Mouse (Mus musculus): Measurements from ENCODE around the gene Cidec. TPM values are rescaled to one million over a fixed set of nuclear protein-coding genes. Genes with fewer than 3 reads are reported as not detected.

Gene Cidec
- total and polyA plus RNA-seq, 2 experiments = 0.92 to 1.5 TPM

DNA sequence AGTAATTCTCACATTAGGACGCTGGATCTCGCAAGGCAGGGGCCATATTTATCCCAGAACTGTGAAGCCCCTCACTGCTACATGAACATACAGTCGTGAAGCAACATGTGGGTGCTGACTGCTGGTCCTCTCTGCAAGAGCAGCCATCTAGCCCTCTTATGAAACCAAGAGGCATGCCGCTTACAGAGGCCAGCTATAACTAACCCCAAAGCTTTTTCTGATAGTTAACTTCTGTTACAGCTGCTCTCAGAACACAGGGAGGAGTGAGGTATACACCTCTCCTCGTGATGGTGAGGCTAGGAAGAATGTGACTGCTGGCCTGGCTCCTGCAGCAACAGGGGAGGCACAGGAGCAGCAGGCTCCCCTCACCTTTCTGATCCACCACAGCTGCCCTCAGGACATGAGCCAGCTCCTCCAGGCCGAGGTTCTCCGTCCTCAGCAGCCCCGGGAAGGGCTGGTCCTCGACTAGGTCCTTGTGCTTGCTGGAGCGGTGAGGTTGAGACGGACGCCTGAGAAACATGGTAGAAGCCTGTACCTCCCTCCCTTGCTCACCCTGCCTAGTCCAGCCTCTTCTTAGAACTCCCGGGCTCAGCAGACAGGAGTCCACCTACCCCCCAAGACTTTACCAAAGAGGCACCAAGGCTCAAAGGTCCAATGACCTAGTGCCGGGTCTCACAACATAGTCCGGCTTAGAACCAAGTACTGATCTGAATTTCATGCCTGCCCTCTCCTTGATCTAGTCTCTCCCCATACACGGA is 16.9 kb downstream of the Cidec start:
- Histone ChIP-seq H3K27me3 (ENCODE audit: control insufficient read depth, insufficient read depth, low read length) (no peaks in the 10 kb centered on the region), H3K79me2 (ENCODE audit: control insufficient read depth, insufficient read depth, low read length) (no peaks in the 10 kb centered on the region), H3K27ac (replicated peaks; ENCODE audit: insufficient read depth, low read depth, low read length) (peak overlapping the region; percentile 80), H3K4me1 (ENCODE audit: control insufficient read depth, insufficient read depth, low read length) (peaks cover 9% of the 10 kb centered on the region), H3K9ac (ENCODE audit: low read depth, low read length) (peak overlapping the region; percentile 82), H3K36me3 (ENCODE audit: control insufficient read depth, insufficient read depth, low read length) (no peaks in the 10 kb centered on the region), H3K4me3 (ENCODE audit: insufficient read depth, low read depth, low read length) (peak overlapping the region; percentile 76)
- DNase-seq (ENCODE audit: extremely low read depth, low read depth, low spot score) = no peak
- WGBS = 9% methylated on average over 16 of the region's 16 CpGs
- TF ChIP-seq POLR2A (IDR thresholded peaks at IDR 0.05; ENCODE audit: extremely low read depth, insufficient read depth, low read length) = no peak
- no peak for TF ChIP-seq CTCF (IDR thresholded peaks at IDR 0.05; ENCODE audit: low read depth, low read length)

DNA sequence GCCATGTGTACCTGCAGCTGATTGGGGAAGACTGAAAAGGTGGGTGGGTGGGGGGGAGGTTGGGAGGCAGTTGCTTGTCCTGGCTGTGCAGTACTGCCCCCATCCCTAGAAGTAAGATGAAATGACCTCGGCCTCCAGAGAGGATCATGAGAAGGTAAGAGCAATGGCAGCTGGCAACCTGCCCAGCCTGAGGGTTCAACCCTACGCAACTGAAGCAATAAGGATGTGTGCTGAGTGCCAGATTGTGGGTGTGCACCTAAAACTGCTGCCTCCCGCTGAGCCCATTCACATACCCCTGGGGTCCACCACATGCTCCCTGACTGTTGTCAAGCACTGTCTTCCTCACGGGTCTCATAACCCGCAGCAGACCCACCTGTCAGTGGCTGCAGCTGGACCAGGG is 19.1 kb downstream of the Cidec start:
- H3K27ac ChIP-seq (replicated peaks; ENCODE audit: insufficient read depth, low read depth, low read length) = no peak overlapping the region
- no peaks in the 10 kb centered on the region for H3K36me3 ChIP-seq (ENCODE audit: control insufficient read depth, insufficient read depth, low read length)
- H3K9ac ChIP-seq (ENCODE audit: low read depth, low read length) = no peak overlapping the region
- no peaks in the 10 kb centered on the region for H3K79me2 ChIP-seq (ENCODE audit: control insufficient read depth, insufficient read depth, low read length)
- peaks cover 9% of the 10 kb centered on the region for H3K4me1 ChIP-seq (ENCODE audit: control insufficient read depth, insufficient read depth, low read length)
- no peak for TF ChIP-seq POLR2A (IDR thresholded peaks at IDR 0.05; ENCODE audit: extremely low read depth, insufficient read depth, low read length)
- TF ChIP-seq CTCF (IDR thresholded peaks at IDR 0.05; ENCODE audit: low read depth, low read length) = no peak
- 69% methylated on average over 5 of the region's 5 CpGs for WGBS
- DNase-seq (ENCODE audit: extremely low read depth, low read depth, low spot score) = no peak
- H3K27me3 ChIP-seq (ENCODE audit: control insufficient read depth, insufficient read depth, low read length) = no peaks in the 10 kb centered on the region
- H3K4me3 ChIP-seq (ENCODE audit: insufficient read depth, low read depth, low read length) = no peak overlapping the region

DNA sequence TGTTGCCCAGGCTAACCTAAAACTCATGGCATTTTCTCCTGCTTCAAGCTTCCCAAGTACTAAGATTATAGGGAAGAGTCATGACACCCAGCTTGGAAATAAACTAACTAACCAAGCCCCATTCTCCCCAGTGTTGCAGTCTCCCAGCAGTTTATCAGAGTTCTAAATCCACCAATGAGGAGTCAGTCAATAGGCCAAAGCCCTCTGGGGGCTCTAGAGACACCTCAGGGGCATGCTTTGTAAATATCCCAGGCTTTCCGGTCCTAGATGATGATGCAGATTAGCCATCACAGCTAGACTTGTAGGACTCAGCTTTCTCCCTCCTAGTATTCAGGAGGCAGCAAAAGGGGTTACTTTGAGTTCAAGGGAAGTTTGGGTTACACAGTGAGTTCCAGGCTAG is 25.6 kb downstream of the Cidec start:
- no peak overlapping the region for H3K9ac ChIP-seq (ENCODE audit: low read depth, low read length)
- no peaks in the 10 kb centered on the region for H3K27me3 ChIP-seq (ENCODE audit: control insufficient read depth, insufficient read depth, low read length)
- H3K36me3 ChIP-seq (ENCODE audit: control insufficient read depth, insufficient read depth, low read length) = no peaks in the 10 kb centered on the region
- no peak overlapping the region for H3K4me3 ChIP-seq (ENCODE audit: insufficient read depth, low read depth, low read length)
- H3K27ac ChIP-seq (replicated peaks; ENCODE audit: insufficient read depth, low read depth, low read length) = no peak overlapping the region
- no peak for TF ChIP-seq CTCF (IDR thresholded peaks at IDR 0.05; ENCODE audit: low read depth, low read length)
- no peak for TF ChIP-seq POLR2A (IDR thresholded peaks at IDR 0.05; ENCODE audit: extremely low read depth, insufficient read depth, low read length)
- no peaks in the 10 kb centered on the region for H3K79me2 ChIP-seq (ENCODE audit: control insufficient read depth, insufficient read depth, low read length)
- DNase-seq (ENCODE audit: extremely low read depth, low read depth, low spot score) = no peak
- 69% methylated on average over 1 of the region's 1 CpGs for WGBS
- no peaks in the 10 kb centered on the region for H3K4me1 ChIP-seq (ENCODE audit: control insufficient read depth, insufficient read depth, low read length)

DNA sequence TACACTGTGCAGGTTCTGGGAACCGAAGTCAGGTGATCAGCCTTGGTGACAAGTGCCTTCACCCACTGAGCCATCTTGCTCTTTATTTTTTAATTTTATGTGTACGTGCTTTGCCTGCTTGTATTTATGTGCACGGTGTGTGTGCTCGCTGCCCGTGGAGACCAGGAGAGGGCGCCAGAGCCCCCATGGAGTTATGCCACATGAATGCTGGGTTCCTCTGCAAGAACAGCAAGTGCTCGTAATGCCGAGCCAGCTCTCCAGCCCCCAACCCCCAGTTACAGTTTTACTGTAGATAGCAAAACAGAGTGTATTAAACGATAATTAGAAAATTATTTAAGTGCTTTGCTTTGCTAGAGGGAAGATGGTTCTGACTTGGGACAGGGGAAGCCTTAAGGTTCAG is 28.9 kb downstream of the Cidec start:
- H3K4me1 ChIP-seq (ENCODE audit: control insufficient read depth, insufficient read depth, low read length) = no peaks in the 10 kb centered on the region

DNA sequence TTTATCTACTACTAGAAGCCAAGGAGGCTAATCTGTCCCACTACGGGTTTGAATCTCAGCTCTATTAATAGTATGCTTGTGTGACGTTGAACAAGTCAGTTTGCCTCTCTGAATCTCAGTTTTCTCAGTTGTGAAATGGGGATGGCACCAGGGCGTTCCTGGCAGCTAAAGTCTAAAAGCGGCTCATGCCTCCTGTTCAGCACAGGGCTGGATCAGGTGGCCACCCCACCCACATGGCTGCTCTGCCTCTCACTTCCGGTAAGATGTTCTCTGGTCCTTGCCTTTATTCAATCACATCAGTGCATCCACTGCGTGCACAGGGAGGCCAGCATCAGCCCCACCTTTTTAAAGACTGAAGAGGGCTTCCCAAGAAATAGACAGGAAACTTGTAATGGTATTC is 30.1 kb downstream of the Cidec start:
- no peak overlapping the region for H3K27ac ChIP-seq (replicated peaks; ENCODE audit: insufficient read depth, low read depth, low read length)
- no peak for DNase-seq (ENCODE audit: extremely low read depth, low read depth, low spot score)
- no peaks in the 10 kb centered on the region for H3K79me2 ChIP-seq (ENCODE audit: control insufficient read depth, insufficient read depth, low read length)
- no peak overlapping the region for H3K4me3 ChIP-seq (ENCODE audit: insufficient read depth, low read depth, low read length)
- no peaks in the 10 kb centered on the region for H3K27me3 ChIP-seq (ENCODE audit: control insufficient read depth, insufficient read depth, low read length)
- H3K9ac ChIP-seq (ENCODE audit: low read depth, low read length) = no peak overlapping the region
- TF ChIP-seq CTCF (IDR thresholded peaks at IDR 0.05; ENCODE audit: low read depth, low read length) = no peak
- no peak for TF ChIP-seq POLR2A (IDR thresholded peaks at IDR 0.05; ENCODE audit: extremely low read depth, insufficient read depth, low read length)
- no peaks in the 10 kb centered on the region for H3K36me3 ChIP-seq (ENCODE audit: control insufficient read depth, insufficient read depth, low read length)
- no peaks in the 10 kb centered on the region for H3K4me1 ChIP-seq (ENCODE audit: control insufficient read depth, insufficient read depth, low read length)
- 92% methylated on average over 6 of the region's 6 CpGs for WGBS

More for the DNA sequence above, 28.9 kb downstream of the Cidec start:
- 82% methylated on average over 9 of the region's 9 CpGs for WGBS
- Histone ChIP-seq H3K9ac (ENCODE audit: low read depth, low read length) (no peak overlapping the region), H3K27ac (replicated peaks; ENCODE audit: insufficient read depth, low read depth, low read length) (no peak overlapping the region), H3K4me3 (ENCODE audit: insufficient read depth, low read depth, low read length) (no peak overlapping the region), H3K27me3 (ENCODE audit: control insufficient read depth, insufficient read depth, low read length) (no peaks in the 10 kb centered on the region), H3K79me2 (ENCODE audit: control insufficient read depth, insufficient read depth, low read length) (no peaks in the 10 kb centered on the region), H3K36me3 (ENCODE audit: control insufficient read depth, insufficient read depth, low read length) (no peaks in the 10 kb centered on the region)
- no peak for DNase-seq (ENCODE audit: extremely low read depth, low read depth, low spot score)
- no peak for TF ChIP-seq POLR2A (IDR thresholded peaks at IDR 0.05; ENCODE audit: extremely low read depth, insufficient read depth, low read length)
- TF ChIP-seq CTCF (IDR thresholded peaks at IDR 0.05; ENCODE audit: low read depth, low read length) = peak; percentile 45
